Mouse (Mus musculus) thymus, adult 2 months (tissue): ENCODE results near the gene Psma5.

Experiments used
- CTCF ChIP-seq: fragments of 200-500 bp; IDR thresholded peaks from 2 replicates; pipeline ENCODE4 v1.5.1; 2012; ENCODE audit warnings: mild to moderate bottlenecking, control low read depth, low read length, moderate library complexity, borderline replicate concordance; ENCODE audit not compliant: control insufficient read depth, poor library complexity, insufficient read depth; ENCODE audit errors: extremely low read depth
- POLR2A ChIP-seq: fragments of 200-500 bp; IDR thresholded peaks from 2 replicates; pipeline ENCODE4 v1.6.1; 2012; ENCODE audit warnings: mild to moderate bottlenecking, low read length, control low read depth, moderate library complexity; ENCODE audit not compliant: control insufficient read depth, poor library complexity, insufficient read depth; ENCODE audit errors: extremely low read depth

- TF ChIP-seq CTCF = no peak; the same call in 1 of the 2 replicates
- TF ChIP-seq POLR2A = peak; percentile 42; the same call in 1 of the 2 replicates
These were observed 27.3 kb downstream of the Psma5 start, which contains the start of gene Sort1 for GRCm38 (mm10) chr3:108283781-108284601.
